Mouse (Mus musculus): Measurements from ENCODE around the gene Rmi1.
"Not testable (repeated sequence)": the region's sequence is repeated elsewhere in the genome, so short reads cannot be mapped to it uniquely, and the experiment has no call there.

Gene Rmi1

DNA sequence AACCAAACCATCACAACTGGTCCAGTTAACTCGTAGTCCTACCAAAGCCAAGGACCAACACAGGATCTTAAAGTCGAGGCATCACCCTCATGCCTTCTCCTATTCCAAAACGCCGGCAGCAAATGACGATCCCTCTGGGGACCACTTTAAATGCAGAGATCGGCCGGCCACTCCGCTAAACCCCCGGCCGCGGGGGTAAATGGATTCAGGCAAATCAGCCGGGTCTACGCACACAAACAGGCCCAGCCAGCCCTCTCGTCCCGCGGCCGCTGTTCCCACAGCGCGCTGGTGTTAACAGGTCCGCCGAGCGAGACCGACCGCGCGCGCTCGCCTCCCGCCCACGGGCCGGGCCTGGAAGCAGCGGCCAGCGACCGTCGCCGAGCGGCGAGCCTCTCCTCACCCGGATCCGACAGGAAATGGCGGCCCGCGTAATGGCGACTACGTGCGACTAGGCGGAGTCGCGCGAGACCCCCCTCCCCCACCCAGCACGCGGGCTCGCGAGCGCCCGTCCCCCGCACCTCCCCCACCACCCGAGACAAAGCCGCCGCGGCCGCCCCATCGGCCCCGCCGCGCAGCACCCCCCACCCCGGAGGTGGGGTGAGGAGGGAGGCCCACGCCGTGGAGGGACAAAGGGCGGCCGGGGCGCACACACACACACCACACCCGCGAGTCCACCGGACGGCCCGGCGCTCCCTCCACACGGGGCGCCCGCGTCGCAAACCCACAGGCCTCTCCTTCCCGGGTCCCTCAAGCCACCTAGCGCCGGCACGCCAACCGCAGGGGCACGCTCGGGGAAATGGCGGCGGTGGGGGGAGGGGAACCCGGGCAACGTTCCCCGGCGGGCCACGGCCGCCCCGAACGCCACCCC, 679 bp upstream of the Rmi1 start:
- DNase-seq: peak; percentile 77 to 82

DNA sequence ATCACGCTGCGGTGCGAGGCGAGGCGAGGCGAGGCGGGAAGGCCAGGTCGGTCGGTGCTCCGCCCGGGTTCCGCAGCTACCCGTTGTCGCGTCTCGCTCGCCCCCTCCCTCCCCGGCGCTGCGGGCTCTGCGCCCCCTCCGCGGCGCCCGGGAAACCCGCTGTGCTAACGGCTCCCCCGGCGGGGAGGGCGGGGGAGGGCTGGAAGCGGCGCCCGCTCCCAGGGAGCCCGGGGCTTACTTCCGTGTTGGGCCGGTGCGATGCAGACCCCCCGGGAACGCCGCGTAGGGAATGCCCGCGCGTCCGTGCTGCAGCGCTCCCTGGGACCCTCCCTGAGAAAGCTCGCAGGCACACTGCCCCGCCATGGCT, 679 bp downstream of the Rmi1 start:
- peak in 1 of 2 experiments; percentile 91 for DNase-seq

DNA sequence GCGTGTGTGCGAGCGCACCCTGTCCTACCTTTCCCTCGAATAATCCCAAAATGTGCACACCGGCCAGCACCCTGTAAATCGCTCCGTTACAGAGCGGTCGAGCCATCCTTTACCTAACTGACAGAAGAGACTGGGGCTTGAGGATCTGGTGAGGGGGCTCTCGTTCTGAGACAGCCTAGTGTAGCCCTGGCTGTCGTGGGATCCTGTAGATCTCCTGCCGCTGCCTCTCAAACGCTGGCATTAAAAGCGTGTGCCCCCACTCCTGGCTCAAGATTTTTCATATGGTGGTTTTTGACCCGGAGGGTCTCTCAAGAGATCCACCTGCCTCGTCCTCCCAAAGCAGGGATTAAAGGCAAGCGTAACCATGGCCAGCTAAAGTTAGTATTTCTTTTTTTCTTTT, 1.2 kb downstream of the Rmi1 start, which contains the start of gene Hnrnpk:
TSS of gene Hnrnpk (minus strand) at position 101 of the 400 bp plus-strand sequence.
- DNase-seq: not testable (repeated sequence)

GRCm38 (mm10) chr13:58411073-58411472, 9.0 kb downstream of the Rmi1 start:
- no peak for DNase-seq

DNA sequence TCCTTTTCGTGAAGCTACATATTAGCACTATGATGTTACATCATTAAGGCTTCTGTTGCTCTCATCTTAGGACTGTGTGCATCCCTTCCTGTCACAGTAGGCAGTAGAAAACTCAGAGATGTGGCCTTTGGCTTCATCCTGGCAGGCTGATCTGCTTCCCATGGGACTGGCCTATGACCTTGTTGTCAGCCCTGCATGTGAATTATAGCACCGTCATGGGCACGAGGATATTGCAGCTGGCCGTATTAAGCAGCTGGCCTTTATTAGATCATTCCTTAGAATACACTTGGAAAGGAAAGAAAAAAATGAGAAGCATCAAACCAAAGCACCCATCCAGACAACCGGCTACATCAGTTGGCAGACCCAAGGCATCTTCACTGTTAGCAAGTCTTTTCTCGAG, 13.3 kb downstream of the Rmi1 start:
- DNase-seq: no peak

DNA sequence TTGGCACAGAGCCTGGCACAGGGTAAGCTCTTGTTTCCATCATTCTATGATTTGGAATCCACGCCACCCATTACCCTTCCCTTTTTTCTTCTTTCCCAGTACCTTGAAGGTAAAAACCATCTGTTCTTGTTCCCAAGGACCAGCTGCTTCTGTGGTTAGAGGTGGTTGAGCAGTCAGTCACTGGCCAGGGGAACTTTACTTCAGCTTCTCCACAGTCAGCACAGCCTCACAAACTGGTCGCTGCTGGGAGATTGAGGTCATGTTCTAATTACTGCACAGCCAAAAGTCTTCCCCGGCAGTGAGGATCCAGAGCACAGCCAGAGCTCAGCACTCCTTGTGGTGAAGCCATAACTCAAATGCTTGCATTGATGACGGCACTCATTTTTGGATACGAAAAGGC, 13.8 kb downstream of the Rmi1 start:
- no peak for DNase-seq

- no peak for DNase-seq
Measured at GRCm38 (mm10) chr13:58418656-58419055, 16.6 kb downstream of the Rmi1 start.

DNA sequence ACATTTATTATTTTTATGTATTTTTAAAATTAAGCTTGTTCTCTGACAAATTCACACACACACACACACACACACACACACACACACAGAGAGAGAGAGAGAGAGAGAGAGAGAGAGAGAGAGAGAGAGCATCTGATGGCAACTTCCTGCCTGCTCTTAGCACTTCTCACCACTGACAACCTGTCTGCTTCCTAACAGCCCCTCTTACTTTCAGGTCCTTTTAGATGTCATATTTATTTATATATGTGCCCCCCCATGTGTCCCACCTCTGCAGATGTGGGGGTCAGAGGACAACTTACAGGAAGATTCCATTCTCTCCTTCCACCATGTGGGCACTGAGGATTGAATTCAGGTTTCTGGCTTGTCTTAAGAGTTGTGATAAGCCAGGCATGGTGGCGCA, 17.2 kb downstream of the Rmi1 start:
- no peak for DNase-seq

DNA sequence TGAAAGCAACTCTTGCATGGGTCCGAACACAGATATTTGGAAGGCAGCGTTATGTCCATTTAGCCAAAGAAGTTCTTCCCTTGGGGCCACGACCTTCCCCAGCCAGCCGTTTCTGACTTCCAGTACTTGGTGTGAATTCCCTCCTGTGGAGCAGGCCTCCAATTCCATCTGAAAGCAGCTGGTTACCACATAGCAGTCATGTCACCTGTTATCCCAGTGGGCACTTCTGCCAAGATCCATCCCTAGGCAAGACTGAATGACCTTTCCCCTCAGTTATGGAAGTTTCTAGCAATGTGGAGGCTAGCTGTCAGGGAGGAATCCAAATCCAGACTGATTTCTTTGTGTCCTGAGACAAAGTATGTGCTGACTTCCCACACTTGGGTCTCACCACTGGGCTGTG, 19.0 kb downstream of the Rmi1 start:
- no peak for DNase-seq

DNA sequence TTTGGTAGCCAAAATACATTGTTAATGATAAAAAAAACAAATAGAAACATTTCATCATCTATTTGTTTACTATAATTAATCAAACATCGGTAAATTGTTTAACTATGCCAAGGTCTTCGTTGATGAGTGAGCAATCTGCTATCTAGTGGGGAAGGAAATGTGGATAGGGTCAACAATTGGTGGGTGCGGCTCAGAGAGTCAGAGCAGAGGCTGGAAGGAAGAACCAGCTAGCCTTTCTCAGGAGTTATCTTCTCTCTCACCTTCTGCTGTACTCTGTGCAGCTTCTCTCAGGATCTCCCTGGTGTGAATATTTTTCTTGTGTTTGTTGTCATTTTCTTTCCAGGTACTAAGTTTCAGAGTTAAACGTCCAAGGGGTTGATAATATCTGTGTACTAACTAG, 20.2 kb downstream of the Rmi1 start:
- no peak for DNase-seq

DNA sequence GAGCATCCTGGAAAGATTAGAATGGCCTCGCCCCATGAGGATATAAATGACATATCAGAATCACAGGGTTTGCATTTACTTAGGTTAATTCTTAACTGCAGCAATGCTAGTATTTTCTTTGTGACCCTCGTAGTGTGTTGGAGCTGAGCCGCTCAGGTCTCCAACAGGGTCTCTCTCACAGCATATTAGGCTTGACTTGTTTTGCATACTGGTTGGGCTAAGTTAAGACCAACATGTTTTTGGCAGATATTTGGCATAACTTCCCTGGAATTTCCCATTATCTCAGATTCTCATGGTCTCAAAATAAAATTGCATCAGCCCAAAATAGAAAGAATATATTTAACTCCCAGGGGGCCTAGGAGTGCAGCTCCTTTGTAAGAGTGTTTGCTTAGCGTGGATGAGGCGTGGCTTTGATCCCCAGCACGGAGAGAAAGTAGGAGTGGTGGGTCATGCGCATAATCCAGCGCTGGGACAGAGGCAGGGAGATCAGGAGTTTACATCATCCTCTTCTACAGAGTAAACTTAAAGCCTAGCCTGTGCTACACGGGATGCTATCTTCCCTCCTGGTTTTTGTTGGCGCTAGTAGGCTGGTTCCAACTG, 21.1 kb downstream of the Rmi1 start:
- no peak for DNase-seq

DNA sequence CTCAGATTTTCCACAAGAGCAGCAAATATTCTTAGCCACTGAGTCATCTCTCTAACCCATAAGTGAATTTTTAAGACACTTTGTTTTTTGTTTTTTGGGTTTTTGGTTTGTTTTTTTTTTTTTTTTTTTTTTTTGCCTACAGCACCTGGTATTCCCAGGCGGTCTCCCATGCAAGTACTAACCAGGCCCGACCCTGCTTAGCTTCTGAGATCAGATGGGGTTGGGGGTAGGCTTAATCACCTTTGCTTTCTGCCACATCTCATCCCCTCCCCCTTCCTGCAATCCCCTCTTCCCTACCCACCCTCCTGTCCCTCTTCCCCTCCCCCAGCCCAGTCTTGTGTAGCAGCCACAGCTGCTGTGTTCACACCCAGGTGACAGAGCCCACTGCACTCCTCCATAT, 37.7 kb downstream of the Rmi1 start:
- no peak for DNase-seq

DNA sequence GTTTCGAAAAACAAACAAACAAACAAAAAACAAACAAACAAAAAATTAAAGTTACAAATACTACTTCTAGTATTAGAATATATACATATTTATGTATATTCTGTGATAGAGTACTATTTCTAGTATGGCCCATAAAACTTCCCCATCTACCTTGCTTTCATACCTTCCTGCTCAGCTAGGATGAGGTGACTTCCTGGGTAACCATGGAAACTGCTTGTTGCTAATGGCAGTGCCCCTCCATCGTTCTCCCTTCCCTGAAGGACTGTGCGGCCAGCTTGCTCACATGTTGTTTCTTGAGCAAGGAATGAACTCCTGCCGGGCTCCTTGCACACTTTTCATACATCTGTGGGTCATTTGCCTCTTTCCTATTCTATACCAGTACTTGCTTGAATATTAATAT, 41.3 kb downstream of the Rmi1 start:
- DNase-seq: no peak

DNA sequence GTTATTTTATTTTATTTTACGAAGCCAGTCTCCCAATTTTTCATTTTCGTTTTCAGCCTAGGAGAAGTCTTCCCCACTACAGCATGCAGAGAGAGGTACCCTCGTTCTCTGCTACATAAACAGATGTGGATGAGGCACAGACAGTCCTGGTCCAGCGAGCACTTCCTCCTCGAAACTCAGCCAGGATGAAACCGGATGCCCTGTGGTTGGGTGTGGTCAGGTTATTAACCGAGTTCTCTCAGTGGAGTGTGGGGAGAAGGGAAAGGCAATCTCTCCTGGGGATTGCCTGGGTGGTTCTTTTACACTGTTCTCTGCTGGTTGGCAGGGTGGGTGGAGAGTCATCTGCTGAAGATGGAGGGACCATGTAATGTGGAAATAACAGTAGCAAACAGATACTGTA, 41.7 kb downstream of the Rmi1 start:
- DNase-seq: peak in 1 of 2 experiments; percentile 9

GRCm38 (mm10) chr13:58446541-58446940, 44.5 kb downstream of the Rmi1 start:
- no peak for DNase-seq

- no peak for DNase-seq
Measured at GRCm38 (mm10) chr13:58450459-58451182, 48.6 kb downstream of the Rmi1 start.

DNA sequence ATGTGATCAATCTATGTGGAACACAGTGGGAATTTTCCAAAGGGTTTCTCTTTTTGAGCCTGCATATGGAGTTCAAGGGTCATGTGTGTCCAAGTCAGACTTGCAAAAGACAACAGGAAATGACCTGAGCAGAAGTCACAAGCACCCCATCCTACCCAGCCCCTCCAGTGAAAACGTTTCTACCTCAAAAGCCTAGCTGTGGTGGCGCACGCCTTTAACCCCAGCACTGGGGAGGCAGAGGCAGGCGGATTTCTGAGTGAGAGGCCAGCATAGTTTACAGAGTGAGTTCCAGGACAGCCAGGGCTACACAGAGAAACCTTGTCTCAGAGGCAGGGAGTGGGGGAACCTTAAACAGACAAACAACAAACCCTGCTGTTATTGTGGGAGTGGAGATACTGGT, 50.2 kb downstream of the Rmi1 start:
- no peak for DNase-seq

DNA sequence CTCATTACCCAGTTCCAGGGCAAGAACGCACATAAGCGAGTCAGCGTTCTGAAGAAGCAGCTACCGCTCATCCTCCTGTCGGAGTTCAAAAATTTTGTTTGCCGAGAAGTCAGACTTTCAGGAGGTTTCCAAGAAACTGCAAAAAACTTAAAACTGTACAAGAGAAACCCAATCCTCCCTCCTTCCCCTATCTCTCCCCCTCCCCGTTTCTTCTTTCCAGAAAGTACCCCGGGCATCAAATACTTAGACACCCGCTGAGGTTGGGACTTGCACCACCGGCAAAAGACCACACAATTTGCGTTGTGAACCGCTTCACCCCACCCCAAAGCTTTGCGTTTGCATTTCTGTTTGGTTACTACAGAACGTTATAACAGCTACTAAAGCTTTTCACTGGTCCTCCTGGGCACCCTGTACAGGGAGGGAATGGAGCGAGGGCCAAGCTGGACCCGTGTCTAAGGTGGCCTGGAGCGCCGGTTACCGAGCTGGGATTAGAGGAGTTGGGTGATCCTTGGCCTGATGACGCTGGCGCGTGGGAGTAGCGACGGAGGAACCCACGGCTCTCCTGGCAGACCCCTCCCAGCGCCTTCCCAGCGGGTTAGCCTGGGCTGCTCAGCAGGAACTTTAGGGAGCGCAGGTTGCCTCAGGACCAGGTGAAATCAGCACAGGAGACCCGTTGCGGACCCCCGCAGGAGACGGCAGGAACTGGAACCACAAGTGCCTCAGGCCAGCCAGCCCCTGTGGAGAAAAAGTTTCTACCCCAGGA, 50.8 kb downstream of the Rmi1 start:
- peak; percentile 7 to 17 for DNase-seq

- no peak for DNase-seq
Measured at GRCm38 (mm10) chr13:58453541-58453940, 51.5 kb downstream of the Rmi1 start.

DNA sequence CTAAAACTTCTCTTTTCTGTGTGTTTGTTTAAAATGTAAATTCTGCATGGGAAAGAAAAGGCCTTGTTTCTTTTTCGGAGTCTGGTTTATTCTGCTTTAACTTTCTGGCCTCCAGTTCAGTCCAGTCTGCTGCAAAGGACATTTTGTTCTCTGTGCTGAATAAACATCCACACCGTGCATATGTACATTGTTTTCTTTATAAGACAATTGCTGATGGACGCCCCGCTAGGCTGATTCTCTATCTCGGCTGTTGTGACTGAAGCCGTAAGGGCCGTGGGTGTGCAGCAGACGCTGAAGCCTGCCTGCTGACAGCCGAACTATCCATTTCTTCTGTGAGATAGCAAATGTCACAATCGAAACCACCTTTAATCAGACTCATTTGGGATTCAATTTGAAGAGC, 54.5 kb downstream of the Rmi1 start:
- no peak for DNase-seq

- not testable (repeated sequence) for DNase-seq
Measured at GRCm38 (mm10) chr13:58458811-58459210, 56.8 kb downstream of the Rmi1 start.

Measured in thymus, postnatal 36 days (tissue).